Mouse (Mus musculus) hematopoietic multipotent progenitor cell, adult 10-12 weeks (in vitro differentiated cells): ENCODE results near the gene Pomt2. TPM values are rescaled to one million over a fixed set of nuclear protein-coding genes. Genes with fewer than 3 reads are reported as not detected.

Source experiments
- polyA plus RNA-seq: library from polyadenylated mRNA; stranded (reverse); fragments of >175 nt; gene quantifications from 2 replicates; pipeline ENCODE4 v1.2.3, GENCODE M21; 2012; ENCODE audit warnings: low replicate concordance

Gene Pomt2
- 2.8 and 3.5 TPM in 2 replicates for polyA plus RNA-seq

DNA sequence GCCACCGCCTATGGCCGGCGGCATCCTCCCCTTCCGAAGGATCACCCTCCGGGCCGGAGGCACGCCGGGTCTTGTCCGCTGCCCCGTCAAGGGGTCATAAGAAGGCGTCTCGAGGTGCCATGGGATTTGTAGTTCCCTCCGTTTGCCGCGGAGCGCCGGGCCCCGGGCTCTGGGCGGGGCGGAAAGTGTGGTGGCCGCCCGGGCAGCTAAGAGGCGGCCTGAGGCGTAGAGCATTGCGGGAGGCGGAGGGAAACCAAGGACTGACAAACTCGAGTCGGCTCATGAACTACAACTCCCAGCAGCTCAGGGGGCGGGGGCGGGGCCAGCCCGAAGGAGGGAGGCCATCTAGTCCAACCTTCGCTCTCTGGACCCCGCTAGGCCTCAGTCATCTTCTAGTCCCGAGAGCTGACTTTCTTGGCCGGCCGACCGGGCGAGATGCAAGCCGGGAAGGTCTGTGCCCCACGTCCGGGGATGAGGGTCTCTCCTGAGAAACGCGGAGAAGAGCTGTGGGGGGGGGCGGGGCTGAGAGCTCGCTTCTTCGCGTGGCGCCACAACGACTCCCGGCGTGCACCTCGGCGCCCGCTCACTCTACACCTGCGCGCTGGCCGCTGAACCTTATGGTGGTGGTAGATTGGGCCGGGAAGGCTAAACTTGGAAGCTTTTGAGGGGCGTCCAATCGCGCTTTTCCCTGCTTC lies at the start of gene Pomt2:
Gene Pomt2, minus strand, starts transcription at position 574 of the 695 bp plus-strand sequence.

DNA sequence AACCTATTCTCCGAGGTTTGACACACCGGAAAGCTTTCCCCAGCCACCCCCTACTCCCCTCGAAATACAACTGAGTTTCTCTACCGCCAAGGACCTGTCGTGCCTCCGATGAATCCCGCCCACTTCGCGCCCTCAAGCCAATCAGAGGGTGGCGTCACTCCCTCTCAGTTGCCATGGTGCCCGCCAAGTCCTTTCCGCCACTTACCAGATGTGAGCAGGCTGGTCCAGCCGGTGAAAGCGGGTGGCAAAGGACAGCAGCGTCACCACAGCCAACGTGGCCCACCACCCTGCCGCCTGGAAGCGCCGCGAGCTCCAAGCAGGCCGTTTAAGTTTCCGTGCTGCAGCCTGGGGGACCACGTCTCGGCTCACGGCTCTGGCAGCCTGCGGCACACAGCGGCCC lies 802 bp downstream of the Pomt2 start, which contains the start of gene Gstz1:
Gene Gstz1, plus strand, starts transcription at position 200 of the 400 bp plus-strand sequence.

DNA sequence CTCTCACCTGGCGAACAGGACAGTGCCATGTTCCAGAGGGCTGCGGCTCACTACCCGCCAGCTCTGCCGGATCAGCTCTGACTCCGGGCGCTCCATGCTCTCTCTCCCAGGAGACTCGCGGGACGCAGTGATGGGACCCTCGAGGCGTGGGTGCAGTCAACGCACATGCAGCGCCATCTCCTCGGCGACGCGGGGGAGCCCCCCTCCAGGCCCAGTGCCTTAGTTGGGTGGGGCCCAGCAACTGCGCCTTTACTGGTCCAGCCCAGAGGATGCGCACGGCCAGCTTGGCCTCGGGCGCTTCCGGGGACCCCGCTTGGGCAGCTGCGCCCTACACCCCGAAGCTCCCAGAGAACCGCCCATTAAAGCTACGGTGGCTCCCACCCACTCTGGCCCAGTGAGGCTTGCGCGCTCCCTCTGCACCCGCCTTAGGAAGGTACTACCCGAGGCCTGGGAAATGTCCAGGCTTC lies 45.6 kb downstream of the Pomt2 start, which contains the start of gene Ngb:
Gene Ngb, minus strand, starts transcription at position 375 of the 467 bp plus-strand sequence.

Other genes starting within 250 kb of the Pomt2 start
- 16.4 and 33.0 TPM in 2 replicates for gene Cipc, start 200.9 kb downstream of the Pomt2 start, polyA plus RNA-seq
- gene Zdhhc22, start 157.5 kb downstream of the Pomt2 start, polyA plus RNA-seq: not detected in 2 replicates
- 0.03 and 0.06 TPM in 2 replicates for gene Tmem63c, start 126.6 kb downstream of the Pomt2 start, polyA plus RNA-seq
- gene Ngb, start 45.4 kb downstream of the Pomt2 start, polyA plus RNA-seq: 0.11 and 0.14 TPM in 2 replicates
- gene Gstz1, start 803 bp downstream of the Pomt2 start, polyA plus RNA-seq: 1.5 and 3.1 TPM in 2 replicates
- gene Samd15, start 51.8 kb upstream of the Pomt2 start, polyA plus RNA-seq: 0.34 and 0.55 TPM in 2 replicates
- 5.2 and 5.5 TPM in 2 replicates for gene Tmed8, start 52.5 kb upstream of the Pomt2 start, polyA plus RNA-seq
- gene Noxred1, start 90.8 kb upstream of the Pomt2 start, polyA plus RNA-seq: 0.21 and 0.91 TPM in 2 replicates
- gene Vipas39, start 118.3 kb upstream of the Pomt2 start, polyA plus RNA-seq: 1.9 and 2.3 TPM in 2 replicates
- 58.4 and 60.1 TPM in 2 replicates for gene Ahsa1, start 118.5 kb upstream of the Pomt2 start, polyA plus RNA-seq
- not detected in 2 replicates for gene Ism2, start 151.7 kb upstream of the Pomt2 start, polyA plus RNA-seq
- gene Sptlc2, start 240.4 kb upstream of the Pomt2 start, polyA plus RNA-seq: 41.0 and 54.3 TPM in 2 replicates